Mouse (Mus musculus) brain, adult 2 months (tissue): ENCODE data around the gene A3galt2.

Experiments
- DNase-seq: peaks from one replicate; pipeline ENCODE4 v3.0.0; 2011; ENCODE audit warnings: low read depth, low spot score

A3galt2 gene

DNA sequence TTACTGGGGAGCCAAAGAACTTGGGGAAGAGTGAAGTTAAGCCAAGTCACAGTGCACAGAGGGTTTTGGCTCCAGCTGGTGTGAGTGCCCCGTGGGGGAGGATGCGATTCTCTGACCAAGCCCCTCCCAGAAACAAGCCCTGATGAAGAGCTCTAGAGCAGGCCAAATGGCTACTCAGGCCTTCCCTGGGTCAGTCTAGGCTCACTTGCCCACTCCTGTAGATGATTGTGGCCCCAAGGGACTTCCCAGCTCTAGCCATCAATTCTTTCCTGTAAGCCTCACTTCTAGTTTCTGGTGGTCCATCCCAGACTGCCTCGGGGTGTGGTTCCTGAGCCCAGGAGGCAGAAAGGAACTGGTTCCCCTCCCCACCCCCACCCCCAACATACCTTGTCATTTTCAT, at the start of gene A3galt2:
Gene A3galt2 (plus strand): TSS at position 301 of the 400 bp plus-strand sequence.
- DNase-seq = no peak

DNA sequence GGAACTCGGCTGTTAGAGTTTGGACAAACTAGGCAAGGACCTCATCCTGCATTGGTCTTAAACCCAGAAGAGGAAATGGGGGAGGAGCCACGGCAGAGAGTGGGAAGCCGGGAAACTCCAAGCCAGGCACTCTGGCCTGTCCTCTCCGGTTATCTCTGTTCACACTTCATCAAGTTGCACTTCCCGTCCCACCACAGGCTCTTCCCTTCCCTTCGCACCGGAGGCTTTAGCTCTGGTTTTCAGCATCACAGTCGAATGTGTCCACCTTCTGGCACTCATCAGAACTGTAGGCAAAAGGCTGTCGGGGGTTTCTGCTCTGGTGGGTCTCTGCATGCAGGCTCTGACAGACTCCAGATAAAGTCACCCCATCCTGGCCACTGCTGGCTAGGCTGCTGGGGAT, 48.5 kb upstream of the A3galt2 start:
- no peak for DNase-seq

DNA sequence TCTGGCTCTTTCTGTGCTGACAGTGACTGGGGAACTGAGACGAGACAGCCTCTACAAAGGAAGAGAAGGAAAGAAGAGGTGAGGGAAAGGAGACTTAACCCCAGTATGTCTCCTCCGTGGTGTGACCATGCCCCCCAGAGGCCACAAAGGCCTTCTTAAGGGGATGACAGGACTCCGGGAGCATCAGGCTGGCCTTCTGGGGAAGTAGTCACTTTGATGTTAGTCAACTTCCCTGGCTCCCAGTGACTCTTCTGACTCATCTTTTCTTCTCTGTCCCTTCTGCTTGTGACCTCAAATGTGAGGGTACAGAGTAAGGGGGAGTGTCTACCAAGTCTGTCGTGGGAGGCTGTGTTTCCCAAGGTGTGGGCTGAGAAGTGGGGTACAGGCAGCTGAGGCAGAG, 47.8 kb upstream of the A3galt2 start:
- DNase-seq = no peak

DNA sequence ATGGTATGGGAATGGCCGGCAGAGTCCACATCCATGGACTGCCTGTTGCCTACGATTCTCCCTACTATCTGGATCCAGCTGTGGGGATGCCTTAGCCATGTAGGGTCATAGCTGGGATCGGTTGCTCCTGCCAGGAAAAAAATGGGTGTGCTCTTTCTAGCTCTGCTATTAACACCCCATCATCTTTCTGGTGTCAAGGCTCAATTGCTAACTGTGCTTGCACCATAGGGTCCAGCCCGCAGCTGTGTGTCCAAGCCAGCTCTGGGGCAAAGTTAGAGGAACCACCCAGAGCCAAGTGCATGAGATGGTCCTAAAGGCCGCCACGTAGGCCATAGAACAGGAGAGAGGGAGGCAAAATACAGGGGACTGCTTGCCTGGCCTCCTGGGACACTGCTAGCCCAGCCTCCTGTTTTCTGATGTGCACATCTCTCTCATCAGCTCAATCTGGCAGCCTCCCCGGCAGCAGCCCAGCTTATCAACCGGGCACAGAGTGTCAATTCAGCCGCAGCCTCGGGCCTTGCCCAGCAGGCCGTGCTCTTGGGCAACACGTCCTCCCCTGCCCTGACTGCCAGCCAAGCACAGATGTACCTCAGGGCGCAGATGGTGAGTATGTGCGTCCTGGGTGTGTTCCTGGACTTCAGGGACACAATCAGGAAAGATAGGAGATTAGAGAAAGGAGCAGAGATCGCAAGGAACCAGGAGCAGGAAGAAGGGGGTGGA, 45.9 kb upstream of the A3galt2 start:
- DNase-seq = peak; percentile 79

DNA sequence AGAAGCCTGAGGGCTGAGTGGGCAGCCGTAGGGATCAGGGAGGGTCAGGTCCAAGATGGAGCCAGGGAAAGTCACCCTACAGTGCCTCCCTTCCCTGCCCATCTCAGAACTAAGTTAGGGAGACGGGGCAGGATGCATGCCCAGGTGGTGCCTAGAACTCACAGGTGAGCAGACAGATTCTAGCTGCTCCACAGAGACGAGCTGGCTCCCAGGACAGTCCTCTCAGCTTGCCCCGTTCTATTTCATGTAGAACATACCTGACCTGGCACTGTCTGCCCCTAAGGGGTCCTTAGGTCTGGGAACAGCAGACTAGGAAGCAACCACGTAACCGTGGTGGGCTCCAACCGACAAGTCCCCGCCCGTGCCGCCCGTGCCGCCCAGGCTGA, 45.4 kb upstream of the A3galt2 start:
- no peak for DNase-seq

DNA sequence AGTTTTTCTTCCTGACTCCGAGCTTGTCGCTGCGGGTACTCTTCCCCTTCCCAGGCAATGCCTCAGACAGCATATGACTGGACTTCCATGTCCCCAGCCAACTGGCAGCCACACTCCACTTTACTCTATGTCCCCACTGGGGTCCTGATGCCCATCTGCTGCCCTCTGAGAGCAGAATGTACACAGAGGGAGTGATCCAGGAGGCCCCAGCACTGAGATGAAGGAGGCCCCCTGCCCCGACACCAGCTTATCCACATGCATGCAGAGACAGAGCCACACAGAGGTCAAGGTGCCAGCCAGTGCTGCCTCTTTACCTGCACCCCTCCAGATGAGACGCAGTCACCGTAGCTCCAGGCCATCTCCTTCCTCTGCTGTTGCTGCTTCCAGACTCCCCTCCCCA, 44.9 kb upstream of the A3galt2 start:
- peak; percentile 70 for DNase-seq

DNA sequence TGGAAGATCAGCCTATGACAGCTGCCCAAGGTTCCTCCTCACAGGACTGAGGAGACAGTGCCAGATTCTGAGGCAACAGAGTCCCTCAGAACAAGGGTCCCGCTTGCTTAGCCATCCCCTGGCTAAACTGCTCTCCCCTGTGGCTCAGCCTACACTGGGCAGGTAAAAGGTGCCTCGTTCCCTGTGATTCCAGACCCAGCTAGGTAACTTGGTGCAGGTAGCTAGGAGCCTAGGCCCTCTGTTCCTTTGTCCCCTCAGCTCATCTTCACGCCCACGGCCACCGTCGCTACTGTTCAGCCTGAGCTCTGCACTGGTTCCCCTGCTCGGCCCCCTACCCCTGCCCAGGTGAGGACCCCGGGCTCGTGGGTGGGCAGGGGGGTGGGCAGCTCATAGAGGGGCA, 44.4 kb upstream of the A3galt2 start:
- DNase-seq = no peak

DNA sequence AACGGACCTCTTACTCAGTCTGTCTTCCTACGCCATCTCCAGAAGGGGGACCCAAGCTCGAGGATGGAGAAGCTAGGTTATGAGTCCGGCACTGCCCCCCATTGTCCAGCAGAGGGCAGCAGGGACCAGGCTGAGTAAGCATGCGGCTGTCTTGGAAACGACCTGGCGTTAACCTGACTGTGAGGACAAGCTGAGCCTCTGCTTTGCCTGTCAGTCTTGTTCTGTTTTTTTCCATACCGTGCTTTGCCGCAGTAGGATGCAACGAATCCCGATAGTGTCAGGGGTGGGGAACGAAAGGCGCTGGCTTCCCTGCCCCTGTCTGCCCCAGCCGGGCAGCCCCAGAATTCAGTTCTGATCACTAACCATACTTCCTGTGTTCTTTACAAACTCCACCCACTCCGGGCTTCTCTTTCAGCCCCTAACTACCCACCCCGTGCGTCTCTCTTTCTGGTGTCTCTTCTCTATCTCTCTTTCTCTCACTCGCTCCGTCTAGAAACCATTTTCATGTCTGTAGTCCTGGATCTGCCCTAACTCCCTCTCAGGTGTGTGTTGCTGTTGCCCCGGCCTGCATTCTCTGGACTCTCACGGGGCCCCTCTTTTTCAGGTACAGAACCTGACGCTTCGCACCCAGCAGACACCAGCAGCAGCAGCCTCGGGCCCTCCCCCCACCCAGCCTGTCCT, 43.6 kb upstream of the A3galt2 start:
- peak; percentile 98 for DNase-seq

DNA sequence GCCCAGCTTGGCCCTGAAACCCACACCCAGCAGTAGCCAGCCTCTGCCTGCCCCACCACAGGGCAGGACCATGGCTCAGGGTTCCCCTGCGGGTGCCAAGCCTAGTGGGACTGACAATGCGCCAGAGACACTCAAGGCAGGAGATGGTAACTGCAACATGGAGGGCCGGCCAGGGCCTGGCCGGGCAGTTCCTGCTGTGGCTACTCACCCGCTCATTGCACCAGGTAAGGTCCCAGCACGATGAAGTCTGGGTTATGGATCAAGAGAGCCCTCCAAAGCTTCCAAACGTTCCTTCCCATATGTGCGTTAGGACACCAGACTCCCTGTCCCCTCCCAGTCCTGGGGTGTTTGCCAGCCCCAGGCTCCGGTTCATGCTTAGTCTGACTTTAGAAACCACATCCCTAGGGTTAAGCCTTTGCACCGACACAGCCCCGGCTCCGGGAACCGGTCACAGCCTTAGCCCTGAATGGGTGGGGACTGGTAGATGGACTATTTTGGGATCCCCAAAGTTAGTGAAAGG, 43.0 kb upstream of the A3galt2 start:
- DNase-seq = no peak

DNA sequence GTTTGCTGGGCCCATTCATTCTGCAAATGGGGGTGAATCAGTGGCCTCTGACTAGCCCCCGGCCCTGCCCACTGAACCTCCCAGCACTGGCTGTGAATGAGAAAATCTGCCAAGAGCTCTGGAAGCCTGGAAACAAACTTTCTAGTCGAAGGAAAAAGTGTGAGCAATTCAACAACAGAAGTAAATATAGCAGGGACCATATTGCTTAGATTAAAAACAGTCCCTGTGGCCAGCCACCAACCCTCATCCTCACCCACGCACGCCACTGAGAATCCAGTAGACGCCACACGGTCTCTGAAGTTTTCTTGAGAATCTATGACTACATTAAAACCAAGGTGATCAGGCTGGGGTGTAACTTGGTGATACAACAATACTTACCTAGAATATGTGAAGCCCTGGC, 42.2 kb upstream of the A3galt2 start:
- DNase-seq = peak; percentile 77

DNA sequence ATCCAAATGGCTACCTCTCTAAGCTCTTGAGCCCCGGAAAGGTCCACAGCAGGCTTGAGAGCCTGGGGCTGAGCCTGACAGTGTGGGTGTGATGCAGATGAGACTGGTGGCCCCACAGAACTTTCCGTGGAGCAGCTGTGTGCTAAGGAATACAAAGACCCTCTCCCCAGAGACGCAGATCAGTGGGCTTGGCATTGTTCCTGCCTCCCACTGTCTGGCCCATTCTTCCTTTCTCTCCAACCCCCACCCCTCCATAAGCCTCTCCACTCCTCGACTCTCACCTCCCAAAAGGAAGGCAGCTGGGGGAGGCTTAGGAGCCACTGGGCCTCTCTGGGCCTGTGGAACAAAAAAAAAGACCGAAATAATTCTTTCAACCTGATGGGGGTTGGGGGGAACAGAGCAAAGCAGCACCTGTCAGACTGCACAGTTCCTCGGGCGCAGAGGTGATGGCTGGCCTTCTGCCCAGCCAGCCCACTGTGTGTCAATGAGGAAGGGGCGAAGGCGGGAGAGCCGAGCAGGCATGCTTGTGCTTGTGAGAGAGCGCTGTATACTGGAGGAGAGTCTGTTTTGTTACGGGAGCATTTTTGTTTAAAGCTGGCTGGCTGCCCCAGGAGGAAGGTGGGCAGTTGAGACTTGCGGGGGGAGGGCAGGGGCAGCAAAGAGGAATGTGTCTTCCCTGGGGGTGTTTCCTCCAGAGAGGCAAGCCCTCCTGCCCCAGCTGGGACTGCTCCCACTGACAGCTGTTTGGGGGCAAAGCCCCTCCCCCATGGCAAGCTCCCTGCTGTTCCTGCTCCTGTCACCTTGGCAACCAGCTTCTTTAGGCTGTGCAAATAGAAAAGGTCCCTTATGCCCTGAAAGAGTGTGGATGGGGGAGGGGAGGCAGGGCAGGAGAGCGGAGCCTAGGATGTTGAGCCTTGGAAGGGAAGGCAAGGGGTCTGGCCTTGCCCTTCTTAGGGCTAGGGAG, 39.6 kb upstream of the A3galt2 start:
- DNase-seq = peak; percentile 91

DNA sequence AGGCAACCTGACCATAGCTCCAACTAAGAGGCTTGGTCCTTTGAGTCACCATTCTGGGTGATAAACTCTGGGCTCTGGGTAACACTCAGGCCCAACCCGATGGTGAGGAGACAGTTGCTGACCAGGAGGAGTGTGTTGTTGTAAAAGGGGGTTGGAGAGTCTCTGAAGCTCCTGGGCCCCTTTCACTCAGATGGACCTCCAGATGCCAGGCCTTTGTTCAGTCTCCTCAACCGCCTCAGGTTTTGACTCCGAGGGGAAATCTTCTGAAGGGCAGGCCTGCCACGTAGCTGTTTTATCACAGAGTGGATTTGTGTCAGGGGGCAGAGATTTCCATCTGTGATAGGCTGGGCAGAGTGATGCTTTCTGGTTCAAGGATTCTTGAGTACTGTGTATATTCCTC, 38.9 kb upstream of the A3galt2 start:
- no peak for DNase-seq

DNA sequence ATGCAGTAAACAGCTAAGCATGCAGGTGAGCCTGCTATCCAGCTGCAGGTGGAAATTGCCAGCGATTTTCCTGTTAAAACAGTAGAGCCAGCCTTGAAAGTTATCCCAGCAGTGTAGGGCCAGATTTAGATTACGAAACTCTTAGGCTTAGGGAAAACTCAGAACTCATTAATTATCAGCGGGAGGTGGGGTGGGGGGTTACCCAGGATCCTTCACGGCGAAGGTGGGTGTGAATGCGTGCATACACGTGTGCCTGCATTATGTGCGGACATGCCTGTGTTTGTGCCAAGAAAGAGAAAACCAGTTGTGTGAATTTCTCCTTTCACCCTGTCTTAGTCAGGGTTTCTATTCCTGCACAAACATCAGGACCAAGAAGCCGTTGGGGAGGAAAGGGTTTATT, 38.4 kb upstream of the A3galt2 start:
- DNase-seq = no peak

DNA sequence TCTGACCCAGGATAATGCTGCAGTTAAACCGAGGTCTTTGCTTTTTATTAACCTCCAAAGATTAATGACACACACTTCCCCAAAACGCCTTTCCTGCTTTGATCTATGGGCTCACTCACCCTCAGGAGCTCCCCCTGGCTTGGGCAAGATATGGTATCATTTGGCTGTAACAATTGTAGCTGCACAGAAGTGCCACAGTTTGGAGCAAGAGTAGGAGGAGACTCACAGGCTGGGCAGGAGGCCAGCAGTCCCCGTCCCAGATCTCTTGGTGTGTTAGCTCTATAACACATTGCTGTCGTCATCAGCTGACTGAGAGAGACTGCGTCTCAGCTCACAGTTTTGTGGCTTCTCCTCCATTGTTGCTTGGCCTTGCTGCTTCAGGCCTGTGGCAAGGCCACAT, 35.1 kb upstream of the A3galt2 start:
- peak; percentile 94 for DNase-seq

DNA sequence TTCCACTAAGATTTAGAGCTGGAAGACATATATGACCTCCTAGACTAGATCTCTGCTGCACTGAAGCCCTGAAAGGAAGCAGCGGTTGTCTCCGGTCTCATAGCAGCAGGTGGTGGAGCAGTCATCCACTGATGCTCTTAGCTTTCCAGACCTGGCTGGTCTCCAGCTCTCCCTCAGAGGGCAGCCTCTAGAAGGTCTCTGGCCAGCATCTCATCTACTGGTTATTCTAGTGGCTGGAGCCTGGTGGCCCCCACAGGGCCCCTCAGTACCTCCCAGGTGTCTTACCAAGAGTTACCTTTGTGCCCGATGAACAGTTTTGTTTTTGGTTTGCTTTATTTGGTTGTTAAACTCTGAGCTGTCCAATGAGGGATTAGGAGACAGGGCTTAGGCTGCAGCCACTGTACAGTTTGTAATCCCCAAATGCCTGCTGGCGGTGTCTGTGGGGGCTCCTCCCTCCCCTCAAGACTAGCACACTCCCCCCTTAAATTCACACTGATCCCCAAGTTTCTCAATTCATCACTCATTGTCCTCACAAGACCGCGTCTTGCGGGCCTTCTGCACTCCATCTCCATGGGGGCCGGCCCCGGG, 34.0 kb upstream of the A3galt2 start:
- DNase-seq = peak; percentile 63

DNA sequence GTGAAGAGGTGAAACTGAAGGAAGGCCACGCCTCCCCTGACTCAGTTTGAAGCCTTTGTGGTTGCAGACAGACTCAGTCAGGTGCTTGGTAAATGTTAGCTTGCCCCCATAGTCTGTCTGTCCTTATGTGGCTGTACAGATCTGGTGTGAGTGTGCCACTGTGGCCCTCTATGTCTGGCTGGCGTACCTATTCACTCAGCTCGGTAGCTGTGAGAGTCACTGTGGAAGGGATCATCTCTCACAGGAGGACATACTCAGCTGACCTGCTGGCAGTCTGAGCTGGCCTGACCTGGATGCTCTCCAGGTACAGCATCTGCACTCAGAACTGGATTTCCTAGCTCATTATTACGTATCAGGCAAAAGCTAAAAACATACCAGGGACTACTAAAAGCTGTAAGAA, 33.4 kb upstream of the A3galt2 start:
- DNase-seq = peak; percentile 71

DNA sequence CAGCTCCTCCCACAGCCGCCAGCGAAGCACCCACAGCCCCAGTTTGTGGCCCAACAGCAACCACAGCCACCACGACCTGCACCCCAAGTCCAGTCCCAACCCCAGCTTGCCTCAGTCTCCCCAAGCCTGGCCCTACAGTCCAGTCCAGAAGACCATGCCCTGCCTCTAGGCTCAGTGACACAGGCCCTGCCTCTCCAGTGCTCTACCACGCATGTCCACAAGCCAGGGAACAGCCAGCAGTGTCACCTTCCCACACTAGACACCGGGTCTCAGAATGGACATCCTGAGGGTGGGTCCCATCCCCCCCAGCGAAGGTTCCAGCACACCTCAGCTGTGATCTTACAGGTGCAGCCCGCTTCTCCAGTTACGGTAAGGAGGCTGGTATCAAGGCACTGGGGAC, 32.2 kb upstream of the A3galt2 start:
- no peak for DNase-seq

DNA sequence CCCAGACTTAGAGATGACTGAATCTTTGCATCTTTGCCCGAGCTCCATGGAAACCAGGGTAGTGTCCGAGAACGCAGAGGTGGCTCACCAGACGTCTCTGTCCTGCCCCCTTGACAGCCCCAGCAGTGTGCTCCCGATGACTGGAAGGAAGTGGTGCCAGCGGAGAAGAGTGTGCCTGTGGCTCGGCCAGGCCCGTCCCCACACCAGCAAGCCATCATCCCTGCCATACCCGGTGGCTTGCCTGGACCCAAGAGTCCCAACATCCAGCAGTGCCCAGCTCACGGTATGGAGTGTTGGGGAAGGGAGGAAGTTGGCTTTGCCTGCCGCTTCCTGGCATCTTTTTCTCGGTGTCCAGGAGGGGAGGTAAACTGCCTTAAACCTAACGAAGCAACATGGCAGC, 31.7 kb upstream of the A3galt2 start:
- no peak for DNase-seq

DNA sequence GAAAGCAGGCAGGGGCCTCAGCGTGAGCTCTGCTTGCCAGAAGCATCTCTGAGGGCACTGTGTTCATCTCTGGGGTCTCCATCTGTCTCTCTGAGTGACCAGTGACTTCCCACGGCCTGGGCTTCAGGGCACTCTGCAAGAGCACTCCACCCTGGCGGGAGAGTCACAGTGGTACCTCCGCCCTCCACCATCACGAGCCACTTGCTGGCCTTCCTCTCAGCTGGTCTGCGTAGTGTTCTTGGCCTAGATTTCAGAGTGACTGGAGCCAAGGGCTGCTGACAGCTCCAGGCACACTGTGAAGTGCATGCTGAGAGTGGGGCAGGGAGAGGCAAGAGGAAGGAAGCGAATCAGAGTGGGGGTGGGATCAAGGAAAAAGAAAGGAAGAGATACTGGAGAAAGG, 31.1 kb upstream of the A3galt2 start:
- DNase-seq = peak; percentile 94

DNA sequence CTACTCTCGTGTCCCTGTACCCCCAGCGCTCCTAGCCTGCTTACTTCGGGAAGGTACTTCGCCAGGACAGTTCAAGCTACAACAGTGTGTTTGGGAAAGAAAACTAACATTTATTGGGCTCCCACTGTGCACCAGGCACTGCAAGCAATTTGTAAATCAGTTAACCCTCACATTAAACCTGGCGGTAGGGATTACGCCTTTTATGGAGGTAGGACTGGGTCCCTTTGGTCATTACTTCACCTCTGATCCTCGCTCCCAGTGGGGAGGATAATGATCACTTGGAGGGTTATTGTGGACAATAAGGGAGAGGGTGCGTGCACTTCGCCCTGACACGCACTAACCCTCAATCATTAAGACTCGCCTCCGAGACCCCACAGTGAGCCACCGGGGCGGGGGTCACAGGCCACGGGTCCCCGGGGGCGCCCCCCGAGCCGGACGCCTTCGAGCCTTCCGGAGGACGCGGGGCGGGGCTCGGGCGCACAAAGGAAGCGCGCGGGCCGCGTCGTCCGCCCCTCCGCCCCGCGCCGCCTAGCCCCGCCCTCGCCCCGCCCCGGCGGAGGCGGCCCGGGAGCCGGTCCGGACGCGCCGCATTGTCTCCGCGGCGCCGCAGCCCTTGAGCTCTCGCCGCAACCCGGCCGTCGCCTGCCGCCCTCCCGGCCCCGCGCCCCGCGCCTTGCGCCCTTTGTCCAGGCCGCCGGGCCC, 28.0 kb upstream of the A3galt2 start:
- peak; percentile 86 for DNase-seq
